Mouse (Mus musculus): ENCODE results near the gene Map4k2. TPM values are rescaled to one million over a fixed set of nuclear protein-coding genes. Genes with fewer than 3 reads are reported as not detected.

Gene Map4k2
- total RNA-seq, 1 experiment from 2014 or later, result 119 TPM

- ATAC-seq (replicated peaks; ENCODE audit: insufficient number of reproducible peaks, low FRiP score, low TSS enrichment, poor library complexity, severe bottlenecking), result no peak
These were observed 31.5 kb downstream of the Map4k2 start for GRCm38 (mm10) chr19:6372433-6372832.

GRCm38 (mm10) chr19:6373539-6374400 is 32.8 kb downstream of the Map4k2 start:
- peak; percentile 38 for ATAC-seq (replicated peaks; ENCODE audit: insufficient number of reproducible peaks, low FRiP score, low TSS enrichment, poor library complexity, severe bottlenecking)

DNA sequence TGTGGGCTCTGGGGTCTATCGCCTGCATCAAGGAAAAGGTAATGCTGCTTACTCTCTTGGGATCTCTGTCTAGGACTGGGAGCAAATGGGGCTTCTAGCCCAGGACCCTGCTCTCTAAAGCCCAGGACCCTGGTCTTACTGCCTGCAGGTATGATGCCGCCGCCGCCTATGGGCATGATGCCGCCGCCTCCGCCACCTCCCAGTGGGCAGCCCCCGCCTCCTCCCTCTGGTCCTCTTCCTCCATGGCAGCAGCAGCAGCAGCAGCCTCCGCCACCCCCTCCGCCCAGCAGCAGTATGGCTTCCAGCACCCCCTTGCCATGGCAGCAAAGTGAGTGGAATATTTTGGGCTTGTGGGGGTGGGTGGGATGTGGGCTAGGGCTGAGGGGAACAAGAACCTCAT is 33.6 kb downstream of the Map4k2 start:
- ATAC-seq (replicated peaks; ENCODE audit: insufficient number of reproducible peaks, low FRiP score, low TSS enrichment, poor library complexity, severe bottlenecking), result no peak

- ATAC-seq (replicated peaks; ENCODE audit: insufficient number of reproducible peaks, low FRiP score, low TSS enrichment, poor library complexity, severe bottlenecking), result no peak
These were observed 34.7 kb downstream of the Map4k2 start for GRCm38 (mm10) chr19:6375423-6376254.

DNA sequence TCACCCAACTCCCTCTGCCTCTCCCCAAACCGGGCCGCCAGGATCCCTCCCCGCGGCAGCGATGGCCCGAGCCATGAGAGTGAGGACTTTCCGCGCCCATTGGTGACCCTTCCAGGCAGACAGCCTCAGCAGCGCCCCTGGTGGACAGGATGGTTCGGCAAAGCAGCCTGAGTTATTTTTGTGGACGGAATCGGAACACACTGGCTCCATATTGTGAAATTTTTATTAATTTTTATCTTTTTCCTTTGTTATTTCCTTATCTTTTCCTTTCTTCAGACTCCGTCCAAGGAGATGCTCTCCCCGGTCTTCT is 35.3 kb downstream of the Map4k2 start:
- ATAC-seq (replicated peaks; ENCODE audit: insufficient number of reproducible peaks, low FRiP score, low TSS enrichment, poor library complexity, severe bottlenecking), result no peak

- ATAC-seq (replicated peaks; ENCODE audit: insufficient number of reproducible peaks, low FRiP score, low TSS enrichment, poor library complexity, severe bottlenecking), result no peak
These were observed 35.7 kb downstream of the Map4k2 start for GRCm38 (mm10) chr19:6376643-6377042.

DNA sequence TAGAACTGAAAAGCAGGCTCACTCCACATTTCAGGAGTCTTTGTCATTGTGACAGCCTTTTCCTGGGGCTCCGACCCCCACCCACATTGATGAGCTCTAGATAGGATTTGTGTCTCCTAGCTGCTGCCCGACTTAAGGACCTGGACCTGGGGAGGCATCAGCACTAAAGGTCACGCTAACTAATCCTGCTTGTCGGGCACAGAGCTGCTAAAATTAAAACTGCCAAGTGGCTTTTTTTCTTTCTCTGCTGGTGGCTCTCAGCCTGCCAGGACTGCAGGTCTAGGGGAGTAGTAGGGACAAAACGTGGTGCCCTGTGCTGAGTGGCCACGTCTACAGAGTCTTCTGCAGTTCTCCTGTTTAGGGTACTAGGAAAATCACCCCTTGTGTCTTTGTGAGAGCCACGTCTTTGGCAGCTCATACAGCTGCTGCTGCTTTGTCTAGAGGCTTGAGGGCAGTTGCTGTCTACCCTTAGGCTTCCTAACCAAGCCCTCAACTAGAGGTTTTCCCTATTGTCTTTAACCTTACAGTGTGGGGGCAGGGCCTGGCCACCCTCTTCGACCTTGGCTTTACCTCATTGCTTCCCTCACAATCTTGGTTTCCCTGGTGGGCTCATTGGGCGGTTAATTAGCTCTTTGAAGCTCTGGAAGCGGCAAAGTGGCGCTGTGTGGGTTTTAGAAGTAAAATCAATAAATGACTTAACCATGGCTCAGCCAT is 36.5 kb downstream of the Map4k2 start:
- no peak for ATAC-seq (replicated peaks; ENCODE audit: insufficient number of reproducible peaks, low FRiP score, low TSS enrichment, poor library complexity, severe bottlenecking)

- no peak for ATAC-seq (replicated peaks; ENCODE audit: insufficient number of reproducible peaks, low FRiP score, low TSS enrichment, poor library complexity, severe bottlenecking)
These were observed 39.7 kb downstream of the Map4k2 start for GRCm38 (mm10) chr19:6380411-6381166.

DNA sequence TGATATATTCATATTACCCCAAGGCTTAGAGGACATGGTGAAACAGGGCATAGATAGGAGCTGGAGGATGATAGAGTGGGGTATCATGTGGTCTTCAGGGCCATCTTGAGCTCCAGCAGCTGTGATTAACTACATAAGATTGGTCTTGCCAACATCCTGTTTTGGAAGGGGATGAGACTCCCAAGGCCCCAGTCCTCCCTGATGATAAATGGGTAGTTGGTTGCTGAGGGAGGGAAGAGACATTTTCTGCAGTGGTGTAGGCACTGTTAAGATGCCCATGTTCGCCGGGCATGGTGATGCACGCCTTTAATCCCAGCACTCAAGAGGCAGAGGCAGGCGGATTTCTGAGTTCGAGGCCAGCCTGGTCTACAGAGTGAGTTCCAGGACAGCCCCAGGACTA is 40.3 kb downstream of the Map4k2 start:
- ATAC-seq (replicated peaks; ENCODE audit: insufficient number of reproducible peaks, low FRiP score, low TSS enrichment, poor library complexity, severe bottlenecking), result no peak

GRCm38 (mm10) chr19:6382323-6382924 is 41.5 kb downstream of the Map4k2 start:
- ATAC-seq (replicated peaks; ENCODE audit: insufficient number of reproducible peaks, low FRiP score, low TSS enrichment, poor library complexity, severe bottlenecking), result no peak

DNA sequence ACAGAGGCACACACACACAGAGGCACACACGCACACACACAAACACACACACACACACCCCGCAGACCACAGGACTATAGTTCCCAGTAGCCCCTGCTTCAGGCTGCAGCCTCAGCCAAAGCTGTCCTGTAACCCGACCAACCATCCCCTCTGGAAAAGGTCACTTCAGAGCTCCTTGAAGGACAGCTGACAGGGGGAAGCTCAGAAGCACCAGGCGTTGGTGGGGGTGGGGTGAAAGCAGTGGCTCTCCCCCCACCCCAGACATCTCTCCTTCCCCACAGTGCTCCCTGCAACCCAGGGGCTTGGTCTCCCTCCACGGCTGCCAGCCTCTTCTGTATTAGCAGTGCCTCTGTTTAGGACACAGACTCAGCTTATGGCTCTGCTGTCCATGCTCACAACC is 42.5 kb downstream of the Map4k2 start:
- no peak for ATAC-seq (replicated peaks; ENCODE audit: insufficient number of reproducible peaks, low FRiP score, low TSS enrichment, poor library complexity, severe bottlenecking)

- ATAC-seq (replicated peaks; ENCODE audit: insufficient number of reproducible peaks, low FRiP score, low TSS enrichment, poor library complexity, severe bottlenecking), result no peak
These were observed 43.2 kb downstream of the Map4k2 start, which contains the start of gene Pygm for GRCm38 (mm10) chr19:6384128-6384527. Gene Pygm, plus strand, starts transcription at chr19:6384399.

DNA sequence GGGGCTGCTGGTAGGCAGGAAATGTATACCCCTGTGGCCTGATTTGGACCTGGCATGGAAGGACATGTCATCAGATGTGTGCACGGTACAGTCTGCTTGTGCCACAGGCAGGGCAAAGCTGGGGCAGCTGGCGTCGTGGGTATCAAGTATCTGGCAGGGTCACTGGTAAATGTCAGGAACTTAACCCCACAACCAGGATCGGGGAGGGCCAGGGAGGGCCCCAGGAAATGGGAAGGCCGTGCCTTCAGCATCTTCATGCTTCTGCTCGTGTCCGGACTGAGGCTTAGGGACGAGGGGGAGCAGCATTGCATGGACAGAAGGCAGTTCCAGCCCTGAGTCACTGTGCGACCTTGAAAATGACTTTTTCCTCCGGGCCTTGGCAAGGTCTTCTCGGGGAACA is 44.0 kb downstream of the Map4k2 start:
- ATAC-seq (replicated peaks; ENCODE audit: insufficient number of reproducible peaks, low FRiP score, low TSS enrichment, poor library complexity, severe bottlenecking), result no peak

DNA sequence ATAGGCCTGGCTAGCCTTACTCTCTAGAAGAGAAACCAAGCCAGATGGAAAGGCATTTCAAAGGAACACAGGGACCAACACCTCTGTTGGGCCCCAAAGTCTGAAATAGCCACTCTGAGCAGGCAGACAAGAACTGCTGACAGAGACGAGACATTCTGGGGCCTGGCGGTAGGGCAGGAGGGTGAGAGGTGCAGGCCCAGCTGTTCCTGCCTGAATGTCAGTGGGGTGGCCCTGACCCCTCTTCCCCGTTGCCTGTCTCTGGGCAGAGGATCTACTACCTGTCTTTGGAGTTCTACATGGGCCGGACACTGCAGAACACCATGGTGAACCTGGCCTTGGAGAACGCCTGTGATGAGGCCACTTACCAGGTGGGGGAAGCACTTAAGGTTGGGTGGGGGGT is 44.5 kb downstream of the Map4k2 start:
- no peak for ATAC-seq (replicated peaks; ENCODE audit: insufficient number of reproducible peaks, low FRiP score, low TSS enrichment, poor library complexity, severe bottlenecking)

- no peak for ATAC-seq (replicated peaks; ENCODE audit: insufficient number of reproducible peaks, low FRiP score, low TSS enrichment, poor library complexity, severe bottlenecking)
These were observed 44.9 kb downstream of the Map4k2 start for GRCm38 (mm10) chr19:6385821-6386220.

- ATAC-seq (replicated peaks; ENCODE audit: insufficient number of reproducible peaks, low FRiP score, low TSS enrichment, poor library complexity, severe bottlenecking), result no peak
These were observed 45.3 kb downstream of the Map4k2 start for GRCm38 (mm10) chr19:6386234-6386633.

DNA sequence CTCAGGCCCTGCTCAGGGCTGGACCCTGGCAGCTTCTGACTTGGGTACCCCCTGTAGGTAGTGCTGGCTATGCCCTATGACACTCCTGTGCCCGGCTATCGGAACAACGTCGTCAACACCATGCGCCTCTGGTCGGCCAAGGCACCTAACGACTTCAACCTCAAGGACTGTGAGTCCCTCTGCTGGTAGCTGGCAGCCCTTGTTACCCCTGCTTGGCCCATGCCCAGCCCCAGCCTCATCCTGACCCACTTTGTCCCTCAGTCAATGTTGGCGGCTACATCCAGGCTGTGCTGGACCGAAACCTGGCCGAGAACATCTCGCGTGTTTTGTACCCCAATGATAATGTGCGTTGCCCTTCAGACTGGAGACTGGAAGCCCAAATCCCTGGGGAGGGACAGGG is 47.1 kb downstream of the Map4k2 start:
- no peak for ATAC-seq (replicated peaks; ENCODE audit: insufficient number of reproducible peaks, low FRiP score, low TSS enrichment, poor library complexity, severe bottlenecking)

GRCm38 (mm10) chr19:6389803-6390202 is 48.9 kb downstream of the Map4k2 start:
- ATAC-seq (replicated peaks; ENCODE audit: insufficient number of reproducible peaks, low FRiP score, low TSS enrichment, poor library complexity, severe bottlenecking), result no peak

Data from monocyte, adult 5-6 weeks (primary cell).